Mouse (Mus musculus): ENCODE measurements around the gene Rasal2.

DNA sequence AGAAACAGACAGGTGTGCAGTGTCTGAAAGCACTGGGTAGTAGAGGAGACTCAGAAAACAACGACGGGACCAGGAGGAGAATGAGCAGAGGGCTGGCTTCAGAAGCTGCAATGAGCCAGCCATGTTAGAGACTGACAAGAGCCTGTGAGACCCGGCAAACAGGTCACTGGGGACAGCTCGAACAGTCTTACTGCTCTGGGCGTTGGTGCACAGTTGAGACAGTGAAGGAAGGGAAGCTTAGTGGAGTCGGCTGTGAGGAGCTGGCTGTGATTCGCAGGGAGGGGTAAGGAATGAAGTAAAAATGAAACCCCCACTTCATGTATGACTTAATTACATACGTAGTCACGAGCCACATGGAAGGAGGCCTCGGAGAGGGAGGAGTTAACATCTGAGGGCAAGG, 37.1 kb upstream of the Rasal2 start:
- TF ChIP-seq GATA1 (IDR thresholded peaks at IDR 0.05; ENCODE audit: borderline replicate concordance, low read length) (no peak), FLI1 (IDR thresholded peaks at IDR 0.05; ENCODE audit: low read length) (no peak)

Data from megakaryocyte, embryonic 14.5 days (primary cell).